Mouse (Mus musculus) cerebellum, adult 11-12 months (tissue): ENCODE results near the gene Mta3.

Experiments
- DNase-seq: peaks from one replicate; pipeline ENCODE4 v3.0.0; 2022

The Mta3 gene

DNA sequence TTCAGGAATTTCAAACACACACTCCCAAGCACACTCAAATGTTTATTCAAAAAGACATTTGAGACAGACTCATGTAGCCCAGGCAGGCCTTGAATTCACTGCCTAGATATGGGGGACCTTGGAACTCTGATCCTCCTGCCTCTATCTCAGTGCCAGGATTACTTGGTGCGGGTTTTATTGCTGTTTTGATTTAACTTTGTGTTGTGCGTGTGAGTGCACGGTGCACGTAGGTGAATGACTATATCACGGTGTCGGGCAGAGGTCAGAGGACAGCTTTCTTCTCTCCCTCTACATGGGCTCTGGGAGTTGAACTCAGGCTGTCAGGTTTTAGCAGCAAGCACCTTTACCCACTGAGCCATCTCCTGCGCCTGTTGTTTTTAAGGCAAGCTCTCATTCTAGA lies 61.1 kb downstream of the Mta3 start:
- no peak for DNase-seq

DNA sequence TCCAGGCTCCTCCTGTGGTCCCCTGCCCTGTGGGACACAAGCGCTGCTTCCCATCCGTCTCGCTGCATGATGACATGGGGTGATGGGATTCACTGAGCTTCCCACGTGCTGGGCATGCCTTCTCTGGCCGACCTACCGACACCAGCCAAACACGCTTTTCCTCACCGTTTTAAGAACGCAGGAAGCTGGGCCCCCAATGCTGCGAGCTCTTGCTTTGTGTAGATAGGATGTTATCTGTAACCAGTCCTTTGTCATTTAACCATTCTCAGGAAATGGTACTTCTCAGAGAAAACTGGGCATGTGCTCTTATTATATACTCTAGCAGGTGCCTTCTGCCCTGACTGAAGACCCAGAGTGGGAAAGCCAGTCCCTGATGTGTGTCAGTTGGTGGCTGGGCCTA lies 62.3 kb downstream of the Mta3 start:
- DNase-seq = no peak

DNA sequence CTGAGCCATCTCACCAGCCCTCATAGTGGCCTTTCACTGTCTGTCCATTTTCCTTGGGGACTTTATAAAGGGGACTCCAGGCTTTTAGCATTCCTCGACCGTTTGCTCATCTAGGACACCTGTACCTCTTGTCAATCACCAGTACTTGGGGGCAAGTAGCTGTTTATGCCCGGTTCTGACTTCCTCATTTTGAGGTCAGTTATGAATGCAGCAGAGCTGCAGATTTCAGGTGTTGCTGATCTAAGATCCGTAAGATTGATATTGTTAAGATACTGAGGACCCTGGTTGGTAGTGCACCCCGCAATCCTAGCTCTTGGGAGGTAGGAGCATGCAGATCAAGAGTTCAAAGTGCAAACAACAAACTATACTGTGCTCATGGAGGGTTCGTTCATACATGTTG lies 64.4 kb downstream of the Mta3 start:
- DNase-seq = no peak

DNA sequence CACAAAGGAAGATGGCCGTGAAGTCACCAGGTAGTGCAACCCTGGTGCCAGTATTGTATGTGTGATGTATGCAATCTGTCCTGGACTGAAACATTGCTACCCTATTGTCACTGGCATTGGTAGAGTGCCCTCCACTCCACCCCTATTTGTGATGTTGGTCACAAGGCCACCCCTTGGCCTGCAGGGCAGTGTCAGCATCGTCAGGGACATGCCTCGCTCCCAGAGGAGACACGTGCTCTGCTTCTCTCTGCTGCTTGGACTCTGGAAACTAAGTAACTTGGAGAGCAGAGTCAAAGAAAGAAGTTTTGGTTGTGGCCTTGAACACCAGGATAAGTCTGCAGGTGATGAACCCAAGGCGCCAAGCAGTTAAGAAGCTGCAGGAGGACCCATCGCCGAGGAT lies 65.0 kb downstream of the Mta3 start:
- no peak for DNase-seq

DNA sequence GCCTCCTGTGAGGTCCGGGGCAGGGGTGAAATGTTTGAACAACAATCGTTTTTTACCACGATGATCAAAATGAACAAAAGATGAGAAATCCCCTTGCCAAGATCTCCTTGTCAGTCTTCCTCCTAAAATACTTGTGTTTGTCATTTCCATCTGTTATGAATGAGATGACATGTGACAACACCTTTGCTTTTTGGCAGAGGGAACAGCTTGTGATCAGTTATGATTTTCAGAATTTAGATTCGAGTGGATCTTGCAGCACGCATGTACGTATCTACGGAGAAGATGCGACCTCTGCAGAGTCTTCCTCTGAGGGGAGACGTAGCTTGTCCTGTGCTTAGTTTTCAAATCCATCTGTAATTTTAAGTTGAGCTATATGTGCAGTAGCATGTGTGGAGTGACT lies 66.1 kb downstream of the Mta3 start:
- DNase-seq = no peak

DNA sequence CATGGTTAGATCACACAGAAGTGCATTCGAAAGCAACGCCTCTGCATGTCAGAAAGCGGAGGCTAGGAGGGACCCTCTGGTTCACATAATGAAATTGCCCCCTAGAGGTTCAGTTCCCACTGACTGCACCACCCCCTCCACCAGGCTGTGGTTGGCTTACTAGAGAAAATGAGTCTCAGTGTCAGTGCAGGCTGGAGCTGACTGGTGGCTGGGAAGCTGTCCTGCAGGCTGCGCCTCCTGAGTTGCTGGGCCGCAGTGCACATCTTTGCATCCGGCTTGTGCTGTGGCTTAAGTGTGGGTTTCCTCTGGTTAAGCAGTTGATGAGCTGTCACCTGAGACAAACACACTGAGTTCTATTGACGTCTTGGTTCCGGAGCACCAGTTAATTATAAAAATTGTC lies 66.7 kb downstream of the Mta3 start:
- no peak for DNase-seq

DNA sequence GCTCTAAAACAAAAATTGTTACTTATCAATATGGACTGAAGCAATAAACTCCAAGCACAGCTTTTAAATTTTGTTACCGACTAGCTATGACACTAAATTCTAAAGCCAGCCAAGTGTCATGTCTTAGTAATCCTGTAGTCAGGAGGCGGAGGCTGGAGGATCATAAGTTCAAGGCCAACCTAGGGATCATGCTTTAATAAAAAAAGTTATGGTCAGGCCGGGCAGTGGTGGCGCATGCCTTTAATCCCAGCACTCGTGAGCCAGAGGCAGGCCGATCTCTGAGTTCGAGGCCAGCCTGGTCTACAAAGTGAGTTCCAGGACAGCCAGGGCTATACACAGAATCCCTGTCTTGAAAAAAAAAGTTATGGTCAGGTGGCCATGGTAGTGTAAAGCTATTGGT lies 71.0 kb downstream of the Mta3 start:
- no peak for DNase-seq

DNA sequence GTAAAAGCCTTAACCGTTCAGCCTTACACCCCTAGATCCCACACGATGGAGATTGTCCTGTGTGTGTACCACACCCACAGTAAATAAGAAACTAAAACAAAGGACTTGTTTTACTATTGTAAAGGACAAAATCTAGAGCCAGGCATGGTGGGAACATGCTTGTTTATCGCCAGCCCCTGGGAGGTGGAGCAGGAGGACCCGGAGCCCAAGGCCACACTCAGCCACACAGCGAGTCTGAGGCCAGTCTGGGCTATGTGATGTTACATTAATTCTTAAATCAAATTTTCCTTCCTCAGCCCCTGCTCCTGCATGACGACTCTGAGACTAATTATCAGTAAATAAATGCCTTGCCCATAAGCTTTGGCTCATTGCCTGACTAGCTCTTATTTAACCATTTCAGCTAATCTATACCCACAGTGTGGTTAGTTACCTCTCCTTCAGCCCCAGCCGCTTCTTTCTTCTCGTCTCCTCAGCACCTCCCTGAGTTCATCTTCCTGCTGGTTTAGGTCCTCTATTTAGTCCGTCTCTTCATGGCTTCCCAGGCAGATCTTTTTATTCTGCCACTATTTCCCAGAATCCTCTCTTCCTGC lies 71.6 kb downstream of the Mta3 start:
- no peak for DNase-seq

DNA sequence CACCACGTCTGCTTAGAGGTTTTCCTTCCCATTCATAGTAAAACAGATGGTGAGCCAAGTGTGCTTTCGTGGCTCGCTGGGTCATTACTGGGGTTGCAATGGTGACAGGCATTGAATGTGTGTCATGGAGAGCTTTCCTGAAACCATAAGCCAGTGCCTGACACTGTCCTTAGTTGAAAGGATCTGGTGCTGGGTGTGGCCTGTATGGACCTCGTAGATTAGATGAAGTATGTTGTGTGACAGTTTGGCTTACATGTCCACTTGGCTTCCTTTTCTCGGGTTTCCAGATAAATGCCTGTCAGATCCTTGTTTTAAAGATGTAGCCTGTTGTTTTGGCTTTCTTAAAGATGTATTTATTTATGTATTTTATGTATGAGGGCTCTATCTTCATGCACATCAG lies 74.3 kb downstream of the Mta3 start:
- no peak for DNase-seq

DNA sequence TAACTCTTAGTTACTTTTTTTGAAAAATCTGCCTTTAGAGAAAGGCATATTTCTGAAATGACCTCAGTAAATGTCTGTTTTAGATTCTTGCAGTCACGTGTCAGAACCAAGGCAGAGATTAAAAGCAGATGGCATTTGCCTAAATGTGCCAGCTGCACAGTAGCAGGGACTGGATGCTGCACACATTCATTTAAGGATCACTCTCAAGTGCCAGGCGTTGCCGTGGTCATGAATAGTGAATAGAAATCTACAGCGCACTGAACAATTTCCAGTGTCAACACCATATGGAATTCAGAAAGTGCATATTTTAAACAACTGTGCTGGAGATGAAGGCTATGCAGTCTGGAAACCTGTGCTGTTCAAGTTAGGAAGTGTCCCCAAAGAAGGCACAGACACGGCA lies 76.8 kb downstream of the Mta3 start:
- DNase-seq = no peak

DNA sequence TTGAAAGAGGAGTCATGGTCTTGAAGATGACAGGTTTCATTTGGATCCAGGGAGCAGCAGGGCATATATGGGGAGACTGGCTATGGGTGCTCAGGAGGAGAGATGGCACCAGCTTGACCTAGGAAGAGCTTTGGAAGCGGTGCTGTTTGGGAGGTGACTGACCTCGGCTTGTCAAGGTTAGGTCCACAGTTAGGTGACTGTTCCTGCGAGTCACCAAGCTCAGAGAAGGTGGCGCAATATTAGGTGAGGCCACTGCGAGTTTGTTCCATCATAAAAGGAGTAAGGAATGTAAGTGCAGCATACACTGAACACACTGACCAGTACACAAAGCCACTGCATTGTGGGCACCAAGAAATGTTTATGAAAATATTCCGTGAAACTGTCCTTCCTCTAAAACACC lies 80.5 kb downstream of the Mta3 start:
- DNase-seq = no peak

DNA sequence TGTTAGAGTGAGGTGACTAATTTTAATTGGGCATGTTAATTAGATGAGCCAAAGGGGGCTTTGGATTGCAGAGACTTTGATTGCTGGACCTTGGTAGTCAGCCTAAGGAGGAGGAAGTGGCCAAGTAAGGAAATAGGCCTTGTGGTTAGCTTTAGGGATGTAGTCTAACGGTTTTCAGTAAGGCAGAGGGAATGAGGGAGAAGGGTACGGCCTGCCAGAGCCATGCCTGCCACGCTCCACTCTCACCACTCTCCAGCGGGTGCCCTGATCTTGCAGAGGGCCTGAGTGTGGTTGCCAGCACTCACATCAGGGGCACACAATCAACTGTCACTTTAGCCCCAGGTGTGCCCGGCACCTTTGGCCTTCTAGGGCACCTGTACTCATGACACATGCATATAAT lies 84.2 kb downstream of the Mta3 start:
- no peak for DNase-seq

DNA sequence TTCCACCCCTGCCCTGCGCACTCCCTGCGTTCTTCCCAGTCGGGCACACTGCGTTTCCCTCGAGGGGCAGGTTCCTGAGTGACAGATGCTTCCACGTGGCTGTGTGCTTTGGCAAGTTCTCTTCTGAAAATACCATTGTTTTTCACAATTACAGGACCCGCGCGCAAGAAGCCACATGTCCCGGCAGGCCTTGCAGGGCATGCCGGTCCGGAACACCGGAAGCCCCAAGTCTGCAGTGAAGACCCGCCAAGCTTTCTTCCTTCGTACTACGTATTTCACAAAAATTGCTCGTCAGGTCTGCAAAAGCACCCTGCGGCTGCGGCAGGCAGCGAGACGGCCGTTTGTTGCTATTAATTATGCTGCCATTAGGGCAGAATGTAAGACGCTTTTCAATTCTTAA lies 86.4 kb downstream of the Mta3 start:
- DNase-seq = no peak

DNA sequence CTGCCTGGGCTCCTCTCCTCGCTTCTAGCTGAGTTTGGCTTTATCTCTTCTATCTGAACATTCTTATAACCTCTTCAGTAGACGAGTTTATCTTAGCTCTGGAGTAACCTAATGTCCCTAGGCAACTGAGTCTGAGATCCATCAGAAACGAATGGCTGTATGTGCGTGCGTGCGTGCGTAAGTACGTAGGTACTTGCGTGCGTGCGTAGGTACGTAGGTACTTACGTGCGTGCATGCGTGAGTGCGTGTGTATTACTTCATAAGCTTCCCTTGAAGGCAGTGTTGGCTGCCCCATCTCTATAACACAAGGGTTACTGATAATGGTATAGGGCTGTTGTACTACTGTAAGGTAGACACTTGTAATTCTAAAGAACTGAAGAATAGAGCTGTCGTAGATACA lies 89.2 kb downstream of the Mta3 start:
- no peak for DNase-seq

DNA sequence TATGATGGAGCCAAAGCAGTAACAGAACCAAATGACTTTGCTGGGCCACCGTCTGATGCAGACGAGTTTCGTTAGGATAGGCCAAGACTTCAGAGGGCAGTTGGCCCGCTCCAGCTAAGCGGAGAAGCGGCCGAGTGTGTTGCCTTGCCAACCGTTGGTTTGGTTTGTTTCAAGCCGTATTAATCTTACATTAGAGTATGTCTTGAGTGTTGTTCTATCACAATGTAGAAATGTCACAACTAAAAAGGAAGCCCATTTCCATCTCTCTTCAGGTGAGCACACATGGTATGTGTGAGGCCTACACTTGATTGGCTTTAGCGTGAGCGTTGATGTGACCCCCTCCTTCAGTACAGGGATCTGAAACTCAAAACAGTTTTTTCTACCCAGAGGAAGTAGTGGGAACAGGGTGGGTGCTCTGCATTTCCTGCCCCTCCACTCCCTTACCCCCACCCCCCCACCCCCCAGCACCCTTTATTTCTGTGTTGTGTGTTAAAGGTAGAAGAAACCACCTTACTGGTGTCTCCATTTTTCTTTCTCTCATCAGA lies 93.6 kb downstream of the Mta3 start:
- DNase-seq = no peak

DNA sequence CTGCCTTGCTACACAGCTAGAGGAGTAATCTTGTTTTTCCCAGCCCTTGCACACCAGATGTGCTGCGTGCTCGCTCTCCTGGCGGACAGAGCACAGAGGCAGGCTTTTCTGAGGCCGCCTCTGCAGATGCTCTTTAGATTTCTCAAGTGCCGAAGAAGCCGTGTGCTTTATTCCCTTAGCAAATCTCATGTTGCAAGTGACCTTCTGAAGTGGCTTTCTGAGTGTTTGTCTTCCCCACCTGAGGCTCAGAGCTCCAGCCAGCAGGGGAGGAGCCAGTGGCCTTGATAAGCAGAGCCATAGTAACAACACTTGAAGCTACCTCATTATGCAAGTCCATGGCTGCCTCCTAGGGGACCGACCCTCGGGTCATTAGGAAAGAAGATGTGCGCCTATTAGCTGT lies 98.0 kb downstream of the Mta3 start:
- DNase-seq = no peak

DNA sequence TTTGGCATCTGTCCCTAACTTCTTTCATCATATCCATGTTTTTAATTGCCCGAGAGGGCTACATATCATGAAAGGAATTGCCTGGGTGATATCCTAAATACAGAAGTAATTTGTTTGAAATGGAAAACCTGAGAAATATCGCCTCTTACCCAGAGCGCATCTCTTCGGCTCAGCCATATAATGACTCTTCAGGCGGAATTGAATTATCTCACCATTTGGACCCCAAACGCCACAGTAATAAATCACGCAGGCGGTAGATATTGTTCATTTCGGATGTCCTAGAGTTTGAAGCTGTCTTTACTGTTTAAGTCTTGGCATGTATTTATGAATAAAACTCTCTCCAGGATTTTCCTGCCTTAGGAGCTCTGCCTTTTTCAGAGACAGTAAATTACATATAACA lies 99.1 kb downstream of the Mta3 start:
- no peak for DNase-seq

DNA sequence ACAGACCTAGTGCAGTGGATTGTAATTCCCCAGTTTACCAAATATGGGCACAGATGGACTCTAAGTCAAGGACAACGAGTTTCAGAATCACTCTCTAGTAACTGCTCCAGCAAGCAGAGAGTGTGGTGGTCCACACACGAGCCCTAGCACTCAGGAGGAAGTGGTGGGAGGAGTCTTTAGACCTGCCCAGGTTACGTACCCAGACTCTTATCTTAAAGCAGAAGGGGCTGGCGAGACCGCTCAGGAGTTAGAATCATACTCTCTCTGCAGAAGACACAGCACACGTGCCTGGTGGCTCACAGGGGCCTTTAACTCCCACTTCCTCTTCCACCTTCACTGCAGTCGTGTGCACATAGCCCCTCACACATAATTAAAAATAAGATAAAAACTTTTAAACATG lies 101.4 kb downstream of the Mta3 start:
- DNase-seq = no peak

DNA sequence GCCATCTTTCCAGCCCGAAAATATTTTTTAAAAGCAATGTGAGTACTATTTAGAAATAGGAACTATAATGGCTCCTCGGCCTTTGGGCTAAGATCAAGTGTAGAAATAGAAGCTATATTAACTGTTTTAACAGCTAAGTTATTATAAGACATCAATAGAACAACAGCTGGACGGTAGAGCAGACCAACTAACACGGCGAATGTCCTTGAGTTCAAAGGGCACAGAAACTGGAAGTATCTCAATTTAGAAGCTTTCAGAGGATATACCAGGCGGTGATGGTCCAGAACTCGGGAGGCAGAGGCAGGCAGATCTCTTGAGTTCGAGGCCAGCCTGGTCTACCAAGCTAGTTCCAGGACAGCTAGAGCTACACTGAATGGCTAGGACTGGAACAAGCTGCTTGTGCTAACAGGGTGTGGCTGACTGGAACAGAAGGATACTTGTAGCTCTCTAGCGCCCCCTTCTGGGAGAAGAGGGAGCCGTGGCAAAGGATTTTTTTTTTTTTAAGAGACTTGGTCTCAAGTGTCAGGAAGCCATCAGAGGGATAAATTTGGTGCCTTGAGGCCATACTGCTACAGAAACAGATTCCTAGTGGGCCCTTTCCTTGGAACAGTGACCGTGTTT lies 101.9 kb downstream of the Mta3 start:
- DNase-seq = peak; percentile 55

DNA sequence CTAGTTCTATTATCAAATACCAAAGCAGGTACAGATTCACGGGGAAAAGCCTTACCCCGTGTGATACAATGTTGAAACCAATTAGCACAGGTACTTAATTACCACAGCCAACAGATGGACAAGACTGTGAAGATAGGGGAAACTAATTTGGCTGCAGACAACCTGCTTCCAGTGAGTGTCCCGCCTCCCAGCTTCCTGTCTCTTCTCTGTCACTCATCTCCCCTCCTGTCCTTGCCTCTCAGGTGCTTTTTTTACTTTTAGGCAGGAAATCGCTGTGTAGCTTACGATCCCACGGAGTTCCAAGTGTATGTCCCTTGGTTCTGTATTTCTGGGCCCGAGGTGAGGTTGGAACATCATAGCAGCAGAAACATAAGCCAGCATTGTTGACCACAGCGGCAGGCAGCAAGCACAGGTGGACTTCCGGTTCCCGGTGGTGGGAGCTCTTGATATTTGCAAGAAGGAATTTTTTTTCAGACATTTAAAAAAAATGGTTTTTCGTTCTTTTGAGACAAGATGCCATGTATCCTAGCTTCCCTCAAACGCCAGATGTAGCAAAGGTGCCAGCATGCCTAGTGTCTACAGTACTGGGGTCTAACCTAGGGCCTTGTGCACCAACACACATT lies 102.6 kb downstream of the Mta3 start:
- no peak for DNase-seq

DNA sequence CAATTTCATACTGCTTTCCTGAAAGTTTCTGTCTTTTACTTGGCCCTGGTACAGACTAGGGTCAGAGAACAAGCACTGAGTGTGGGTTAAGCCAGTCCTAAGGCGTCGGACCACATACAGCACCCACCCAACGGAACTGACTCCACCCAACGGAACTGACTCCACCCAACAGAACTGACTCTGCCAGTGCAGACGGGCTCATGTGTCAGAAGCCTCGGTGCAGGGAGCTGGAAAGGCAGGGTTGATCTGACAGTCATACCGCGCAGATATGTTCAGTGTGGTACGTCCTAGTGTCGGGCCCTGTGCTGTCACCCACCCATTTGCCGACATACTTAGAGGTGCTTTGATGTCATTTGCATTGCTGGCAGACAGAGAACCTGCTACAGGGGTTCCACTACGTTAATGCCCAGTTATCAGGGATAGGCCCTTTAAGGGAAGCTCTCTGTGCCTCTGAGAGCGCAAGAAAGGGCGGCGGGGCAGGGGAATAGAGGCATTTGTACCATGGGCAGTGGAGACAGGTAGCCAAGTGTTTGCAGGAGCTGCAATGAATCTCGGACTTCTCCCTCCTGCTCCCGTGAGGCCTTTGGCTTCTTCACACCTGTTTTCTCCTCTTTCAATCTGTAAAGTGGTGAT lies 103.3 kb downstream of the Mta3 start:
- DNase-seq = no peak

DNA sequence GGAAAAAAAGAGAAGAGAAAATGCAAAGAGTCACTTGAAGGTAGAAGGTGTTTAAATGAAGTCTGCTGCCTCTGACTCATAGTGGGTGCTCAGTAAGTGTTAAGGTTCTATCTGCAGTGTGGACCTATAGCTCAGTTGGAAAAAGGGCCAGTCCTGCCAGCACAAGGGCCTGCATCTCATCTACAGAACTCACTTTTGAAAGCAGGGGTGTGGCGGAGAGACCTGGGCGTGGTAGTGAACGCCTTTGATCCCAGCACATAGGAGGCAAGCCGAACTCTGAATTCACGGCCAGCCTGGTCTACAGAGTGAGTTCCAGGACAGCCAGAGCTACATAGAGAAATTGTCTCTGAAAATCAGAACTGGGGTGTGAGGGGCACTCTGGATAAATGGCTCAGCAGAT lies 104.3 kb downstream of the Mta3 start:
- no peak for DNase-seq

DNA sequence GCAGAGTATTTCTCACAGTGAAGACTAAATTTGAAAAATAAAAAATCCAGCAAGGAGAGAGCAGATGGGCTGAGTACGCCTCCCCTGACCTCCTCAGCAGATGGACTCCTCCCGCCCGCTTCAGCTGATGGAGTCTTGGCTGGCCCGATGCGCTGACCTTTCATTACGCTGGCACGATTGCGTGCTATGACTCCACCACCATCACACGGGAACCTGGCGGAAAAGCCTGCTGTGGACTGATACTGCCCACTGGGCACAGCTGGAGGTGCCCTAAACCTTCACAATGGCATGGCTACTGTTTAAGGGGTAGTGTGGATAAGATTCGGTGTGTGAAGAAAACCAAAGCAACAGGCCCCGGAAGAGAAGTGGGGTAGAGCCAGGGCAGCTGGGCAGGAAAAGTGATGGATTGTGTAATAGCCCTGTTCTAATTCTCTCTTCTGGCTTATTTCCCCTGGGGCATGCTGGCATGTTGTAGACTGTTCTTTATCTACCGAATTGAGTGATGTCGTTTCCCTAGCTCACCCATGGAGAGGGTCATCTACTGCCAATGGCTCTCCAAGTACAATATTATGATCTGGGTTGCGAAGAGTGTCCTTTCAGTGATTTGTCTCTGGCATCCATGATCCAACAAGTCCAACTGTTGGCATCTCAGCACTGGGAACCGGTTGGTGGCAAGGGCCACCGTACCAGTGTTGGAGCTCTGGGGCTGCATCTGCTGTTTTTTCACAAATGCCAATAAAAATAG lies 106.4 kb downstream of the Mta3 start:
- peak; percentile 87 for DNase-seq

DNA sequence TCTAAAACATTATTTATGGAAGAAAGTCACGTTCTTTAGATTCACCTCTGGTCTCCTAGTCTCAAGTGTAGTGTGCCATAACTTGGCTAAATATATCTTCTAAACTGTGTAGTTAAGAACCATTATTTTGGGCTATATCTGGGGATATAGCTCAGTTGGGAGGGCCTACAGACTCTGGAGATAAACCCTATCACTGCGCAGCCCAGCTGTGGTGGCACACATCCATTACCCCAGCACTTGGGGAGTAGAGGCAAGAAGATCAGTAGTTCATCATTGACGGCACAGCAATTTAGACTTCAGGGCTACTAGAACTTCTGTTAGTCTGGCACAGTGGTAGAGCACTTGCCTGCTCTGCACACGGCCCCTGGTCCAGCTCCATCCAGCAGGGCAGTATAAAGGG lies 107.1 kb downstream of the Mta3 start:
- DNase-seq = peak; percentile 24
